Mouse (Mus musculus): ENCODE results near the gene Tlcd2. TPM values are rescaled to one million over a fixed set of nuclear protein-coding genes. Genes with fewer than 3 reads are reported as not detected.

Gene Tlcd2
- total and polyA plus RNA-seq, 3 experiments: 0.40 to 0.81 TPM; not detected in 1

DNA sequence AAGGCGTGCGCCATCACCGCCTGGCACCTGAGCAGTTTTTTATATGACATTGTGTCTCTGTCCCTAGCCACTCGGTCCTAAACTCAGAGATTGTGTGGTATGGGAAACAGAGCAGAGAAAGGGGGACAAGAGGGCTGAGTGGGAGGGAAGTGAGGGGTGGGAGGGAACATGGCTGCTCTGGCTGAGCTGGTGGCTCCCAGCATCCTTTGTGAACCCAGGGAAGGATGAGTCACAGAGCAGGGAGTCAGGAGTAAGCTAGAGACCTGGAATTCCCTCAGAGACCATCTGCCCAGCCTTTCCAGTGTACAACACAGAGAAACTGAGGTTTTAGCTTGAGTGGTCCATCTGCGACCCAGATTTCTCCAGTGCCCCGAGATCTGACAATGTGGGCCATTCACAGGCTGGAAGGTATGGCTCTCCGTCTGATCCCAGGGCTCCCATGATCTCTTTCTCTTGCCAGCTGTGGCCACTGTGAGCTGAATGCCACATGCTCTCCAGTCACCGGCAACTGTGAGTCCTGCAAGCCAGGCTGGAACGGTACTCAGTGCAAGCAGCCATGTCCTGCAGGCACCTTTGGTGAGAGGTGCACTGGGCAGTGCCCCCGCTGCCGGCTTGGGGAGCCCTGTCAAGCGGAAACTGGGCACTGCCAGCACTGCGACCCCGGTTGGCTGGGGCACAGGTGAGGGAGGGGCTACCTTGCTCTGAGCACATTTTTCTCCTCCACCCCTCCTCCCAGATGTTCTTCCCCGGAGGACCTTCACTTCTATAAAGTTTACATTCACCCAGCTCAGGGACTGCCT is 58.5 kb downstream of the Tlcd2 start:
- Histone ChIP-seq H3K9ac (ENCODE audit: insufficient read depth, low read depth) (no peak overlapping the region), H3K9me3 (replicated peaks; ENCODE audit: low read length) (no peaks in the 10 kb centered on the region), H3K4me3 (replicated peaks in 1 of 3; ENCODE audit: low read depth in 2 of 3, low read length in 2 of 3, poor library complexity in 1 of 3) (no peak overlapping the region), H3K36me3 (replicated peaks in 1 of 2; ENCODE audit: control insufficient read depth in 1 of 2, insufficient read depth in 1 of 2, low read length in 1 of 2) (peaks cover 20 to 76% of the 10 kb centered on the region in 2 experiments), H3K27ac (ENCODE audit: insufficient read depth, low read depth) (no peak overlapping the region), H3K79me2 (replicated peaks; ENCODE audit: control insufficient read depth, extremely low read depth, insufficient read depth, poor library complexity, severe bottlenecking) (no peaks in the 10 kb centered on the region), H3K4me2 (ENCODE audit: insufficient read depth, low read depth, poor library complexity, severe bottlenecking) (no peak overlapping the region), H3K27me3 (replicated peaks) (no peaks in the 10 kb centered on the region), H3K4me1 (ENCODE audit: control insufficient read depth in 1 of 2, insufficient read depth in 2 of 2) (no peaks in the 10 kb centered on the region)
- dilution Hi-C loops (cut with MboI; ENCODE audit: extremely low pct_ligation_motif_present, extremely low pct_unique_long_range_greater_than_20kb, low sequenced_read_pairs) (no loop called here), in situ Hi-C loops (cut with MboI; ENCODE audit: low pct_ligation_motif_present, low pct_unique_long_range_greater_than_20kb, low sequenced_read_pairs) (no loop called here)
- TF ChIP-seq ELF1 (IDR thresholded peaks at IDR 0.05; ENCODE audit: low read depth, low read length): no peak
- TF ChIP-seq ZNF384 (IDR thresholded peaks at IDR 0.05; ENCODE audit: low read depth, low read length): no peak
- TF ChIP-seq USF2 (conservative IDR thresholded peaks at IDR 0.05; ENCODE audit: low read depth, low read length): no peak
- no peak for TF ChIP-seq USF1 (IDR thresholded peaks at IDR 0.05; ENCODE audit: low read depth, low read length)
- TF ChIP-seq MAZ (IDR thresholded peaks at IDR 0.05; ENCODE audit: low read depth, low read length): no peak
- TF ChIP-seq MXI1 (IDR thresholded peaks at IDR 0.05; ENCODE audit: low read depth, low read length): no peak
- no peak for TF ChIP-seq EP300 (IDR thresholded peaks at IDR 0.05; ENCODE audit: low read length)
- no peak for TF ChIP-seq RAD21 (IDR thresholded peaks at IDR 0.05; ENCODE audit: low read depth, low read length)
- TF ChIP-seq MYC (IDR thresholded peaks at IDR 0.05; ENCODE audit: low read depth, low read length): no peak
- no peak for TF ChIP-seq PAX5 (IDR thresholded peaks at IDR 0.05; ENCODE audit: low read length)
- no peak for DNase-seq (ENCODE audit: extremely low read depth)

Other genes starting within 250 kb of the Tlcd2 start
- gene Rpa1, start 113.4 kb upstream of the Tlcd2 start, total RNA-seq (2012; rRNA removed): 287 and 354 TPM in 2 replicates
- gene Rpa1, start 113.4 kb upstream of the Tlcd2 start, total RNA-seq (2014; rRNA removed): 357 and 379 TPM in 2 replicates
- 230 and 247 TPM in 2 replicates for gene Rpa1, start 113.4 kb upstream of the Tlcd2 start, polyA plus RNA-seq (2012; ENCODE audit: insufficient read length, low read depth)
- gene Smyd4, start 113.3 kb upstream of the Tlcd2 start, total RNA-seq (2012; rRNA removed): 11.5 and 13.9 TPM in 2 replicates
- 13.9 and 15.4 TPM in 2 replicates for gene Smyd4, start 113.3 kb upstream of the Tlcd2 start, total RNA-seq (2014; rRNA removed)
- gene Smyd4, start 113.3 kb upstream of the Tlcd2 start, polyA plus RNA-seq (2012; ENCODE audit: insufficient read length, low read depth): 11.8 and 12.5 TPM in 2 replicates
- gene Serpinf1, start 39.0 kb upstream of the Tlcd2 start, total RNA-seq (2012; rRNA removed): 26.0 and 30.3 TPM in 2 replicates
- gene Serpinf1, start 39.0 kb upstream of the Tlcd2 start, total RNA-seq (2014; rRNA removed): 56.5 and 58.4 TPM in 2 replicates
- gene Serpinf1, start 39.0 kb upstream of the Tlcd2 start, polyA plus RNA-seq (2012; ENCODE audit: insufficient read length, low read depth): 119 and 131 TPM in 2 replicates
- gene Serpinf2, start 22.1 kb upstream of the Tlcd2 start, total RNA-seq (2012; rRNA removed): 0.08 TPM in 1 of 2 replicates, not detected in the other
- 0.11 TPM in 1 of 2 replicates, not detected in the other for gene Serpinf2, start 22.1 kb upstream of the Tlcd2 start, total RNA-seq (2014; rRNA removed)
- 0.26 TPM in 1 of 2 replicates, not detected in the other for gene Serpinf2, start 22.1 kb upstream of the Tlcd2 start, polyA plus RNA-seq (2012; ENCODE audit: insufficient read length, low read depth)
- 14.3 and 16.3 TPM in 2 replicates for gene Wdr81, start 7.0 kb upstream of the Tlcd2 start, total RNA-seq (2012; rRNA removed)
- gene Wdr81, start 7.0 kb upstream of the Tlcd2 start, total RNA-seq (2014; rRNA removed): 3.0 and 3.1 TPM in 2 replicates
- gene Wdr81, start 7.0 kb upstream of the Tlcd2 start, polyA plus RNA-seq (2012; ENCODE audit: insufficient read length, low read depth): 12.7 and 13.7 TPM in 2 replicates
- 246 and 255 TPM in 2 replicates for gene Prpf8, start 25.1 kb downstream of the Tlcd2 start, total RNA-seq (2012; rRNA removed)
- gene Prpf8, start 25.1 kb downstream of the Tlcd2 start, total RNA-seq (2014; rRNA removed): 168 and 187 TPM in 2 replicates
- gene Prpf8, start 25.1 kb downstream of the Tlcd2 start, polyA plus RNA-seq (2012; ENCODE audit: insufficient read length, low read depth): 298 and 345 TPM in 2 replicates
- 0.63 and 0.72 TPM in 2 replicates for gene Rilp, start 48.4 kb downstream of the Tlcd2 start, total RNA-seq (2012; rRNA removed)
- 0.17 and 0.31 TPM in 2 replicates for gene Rilp, start 48.4 kb downstream of the Tlcd2 start, total RNA-seq (2014; rRNA removed)
- gene Rilp, start 48.4 kb downstream of the Tlcd2 start, polyA plus RNA-seq (2012; ENCODE audit: insufficient read length, low read depth): 0.76 and 1.1 TPM in 2 replicates
- 0.59 and 0.76 TPM in 2 replicates for gene Scarf1, start 51.8 kb downstream of the Tlcd2 start, total RNA-seq (2012; rRNA removed)
- 0.24 and 0.28 TPM in 2 replicates for gene Scarf1, start 51.8 kb downstream of the Tlcd2 start, total RNA-seq (2014; rRNA removed)
- gene Scarf1, start 51.8 kb downstream of the Tlcd2 start, polyA plus RNA-seq (2012; ENCODE audit: insufficient read length, low read depth): 0.76 and 0.90 TPM in 2 replicates
- 6.5 and 8.9 TPM in 2 replicates for gene Slc43a2, start 70.0 kb downstream of the Tlcd2 start, total RNA-seq (2012; rRNA removed)
- gene Slc43a2, start 70.0 kb downstream of the Tlcd2 start, total RNA-seq (2014; rRNA removed): 3.5 and 5.0 TPM in 2 replicates
- 6.8 and 8.8 TPM in 2 replicates for gene Slc43a2, start 70.0 kb downstream of the Tlcd2 start, polyA plus RNA-seq (2012; ENCODE audit: insufficient read length, low read depth)
- 61.8 and 75.8 TPM in 2 replicates for gene Pitpna, start 126.4 kb downstream of the Tlcd2 start, total RNA-seq (2012; rRNA removed)
- 80.7 and 84.6 TPM in 2 replicates for gene Pitpna, start 126.4 kb downstream of the Tlcd2 start, total RNA-seq (2014; rRNA removed)
- 243 and 290 TPM in 2 replicates for gene Pitpna, start 126.4 kb downstream of the Tlcd2 start, polyA plus RNA-seq (2012; ENCODE audit: insufficient read length, low read depth)
- gene Inpp5k, start 169.3 kb downstream of the Tlcd2 start, total RNA-seq (2012; rRNA removed): 25.5 and 31.2 TPM in 2 replicates
- gene Inpp5k, start 169.3 kb downstream of the Tlcd2 start, total RNA-seq (2014; rRNA removed): 40.7 and 41.9 TPM in 2 replicates
- 30.5 and 35.6 TPM in 2 replicates for gene Inpp5k, start 169.3 kb downstream of the Tlcd2 start, polyA plus RNA-seq (2012; ENCODE audit: insufficient read length, low read depth)
- 41.1 and 47.3 TPM in 2 replicates for gene Myo1c, start 188.8 kb downstream of the Tlcd2 start, total RNA-seq (2012; rRNA removed)
- gene Myo1c, start 188.8 kb downstream of the Tlcd2 start, total RNA-seq (2014; rRNA removed): 21.9 and 24.8 TPM in 2 replicates
- 46.6 and 52.0 TPM in 2 replicates for gene Myo1c, start 188.8 kb downstream of the Tlcd2 start, polyA plus RNA-seq (2012; ENCODE audit: insufficient read length, low read depth)
- 37.8 and 42.2 TPM in 2 replicates for gene Crk, start 217.5 kb downstream of the Tlcd2 start, total RNA-seq (2012; rRNA removed)
- 39.9 and 44.3 TPM in 2 replicates for gene Crk, start 217.5 kb downstream of the Tlcd2 start, total RNA-seq (2014; rRNA removed)
- gene Crk, start 217.5 kb downstream of the Tlcd2 start, polyA plus RNA-seq (2012; ENCODE audit: insufficient read length, low read depth): 44.6 and 46.1 TPM in 2 replicates